Mouse (Mus musculus) layer of hippocampus, adult 11-12 months (tissue): ENCODE results near the gene Slc25a12.
A peak's percentile ranks its signal among the peaks of the same experiment; 100 is the strongest.

Experiments used
- DNase-seq: peaks from one replicate; pipeline ENCODE4 v3.0.0; 2022; ENCODE audit warnings: low spot score

The Slc25a12 gene

DNA sequence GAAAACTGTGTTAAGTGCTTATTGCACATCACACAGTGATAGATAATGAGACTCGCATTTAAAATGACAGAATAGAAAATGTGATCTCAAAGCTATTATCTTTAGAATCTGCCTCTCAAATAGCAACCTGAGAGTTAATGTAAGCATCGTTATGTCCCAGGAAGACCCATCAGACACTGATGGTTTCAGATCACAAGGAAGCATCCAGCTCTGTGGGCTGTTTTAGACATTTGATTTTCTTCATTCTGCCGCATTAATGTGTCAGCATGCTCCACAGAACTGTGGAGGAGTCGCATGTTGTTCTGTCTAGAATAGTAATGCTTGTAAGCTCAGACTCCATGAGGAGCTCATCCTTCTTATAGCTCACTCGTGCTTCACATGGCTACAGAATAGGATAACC lies 121.5 kb downstream of the Slc25a12 start:
- DNase-seq = no peak

DNA sequence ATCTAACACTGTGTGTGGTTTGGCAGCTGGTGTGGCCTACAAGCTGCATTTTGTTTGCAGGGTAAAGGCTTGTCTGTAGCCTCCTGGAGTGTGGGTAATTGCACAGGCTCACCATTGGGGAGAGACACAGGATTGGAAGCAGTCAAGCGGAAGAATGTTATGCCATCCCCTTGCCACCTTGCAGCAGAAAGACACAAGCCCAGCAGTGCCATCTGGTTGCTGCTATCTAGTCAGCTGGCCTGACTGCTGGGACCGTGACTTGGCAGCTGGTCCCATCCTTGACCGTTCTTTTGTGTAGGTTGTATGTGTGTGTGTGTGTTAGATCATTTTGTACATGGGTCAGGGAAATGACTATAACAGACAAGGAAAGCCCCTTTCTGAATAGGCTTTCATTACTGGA lies 122.1 kb downstream of the Slc25a12 start:
- peak; percentile 45 for DNase-seq

DNA sequence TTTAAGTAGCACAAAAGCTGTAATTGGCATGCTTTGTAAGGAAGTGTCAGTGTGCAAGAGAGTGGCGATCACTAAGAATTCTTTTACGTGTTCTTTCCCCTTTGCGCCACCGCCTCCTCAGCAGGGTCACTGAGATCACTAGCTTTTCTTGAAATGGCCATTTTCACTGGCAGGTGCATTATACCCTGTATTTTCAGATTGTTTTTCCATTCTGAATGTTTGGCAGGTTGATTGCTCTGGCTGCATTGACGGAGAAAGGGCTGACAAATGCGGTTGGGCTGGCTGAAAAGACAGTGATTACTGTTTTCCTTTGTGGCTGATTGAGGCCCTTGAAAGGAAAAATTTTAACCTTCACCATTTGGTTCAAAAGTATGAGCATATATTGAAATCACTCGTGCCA lies 122.7 kb downstream of the Slc25a12 start:
- DNase-seq = no peak

DNA sequence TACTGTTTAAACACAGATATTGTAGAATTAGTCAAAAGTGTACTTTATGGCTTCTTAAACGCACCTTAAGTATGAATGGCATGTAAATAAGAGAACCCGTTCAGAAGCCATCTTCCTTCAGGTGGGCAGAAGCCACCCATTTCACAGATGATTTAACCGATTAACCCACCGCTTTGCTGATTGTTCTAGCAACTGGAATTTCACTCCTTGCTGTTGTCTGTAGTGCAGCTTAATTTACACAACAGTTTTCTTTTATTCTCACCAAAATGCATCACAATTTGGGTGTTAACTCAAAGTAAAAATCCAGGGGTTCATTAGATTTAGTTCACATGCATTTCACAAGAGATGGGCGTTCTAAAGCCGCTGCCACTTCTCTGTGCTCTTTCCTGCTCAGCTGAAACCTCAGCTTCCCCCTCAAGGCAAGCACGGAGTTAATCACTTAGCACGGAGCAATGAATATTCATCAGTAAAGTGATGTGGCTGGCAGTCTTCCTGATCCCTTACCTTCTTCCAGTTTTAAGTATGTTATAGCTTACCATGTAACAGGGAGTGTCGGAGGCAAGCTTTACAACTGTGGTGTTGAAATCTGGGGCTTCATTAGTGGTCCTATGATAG lies 124.4 kb downstream of the Slc25a12 start:
- DNase-seq = no peak

DNA sequence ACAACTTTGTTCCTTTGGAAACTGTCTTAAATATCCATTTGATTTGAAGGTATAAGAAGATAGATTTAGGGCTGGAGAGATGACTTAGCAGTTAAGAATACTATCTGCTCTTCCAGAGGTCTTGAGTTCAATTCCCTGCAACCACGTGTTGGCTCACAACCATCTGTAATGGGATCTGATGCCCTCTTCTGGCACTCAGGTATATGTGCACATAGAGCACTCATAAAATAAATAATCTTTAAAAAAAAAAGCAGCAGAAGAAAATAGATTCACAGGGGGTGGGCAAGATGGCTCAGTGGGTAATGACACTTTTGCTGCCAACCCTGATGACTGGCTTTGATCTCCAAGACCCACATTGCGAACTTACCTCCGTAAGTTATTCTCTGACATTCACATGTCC lies 125.4 kb downstream of the Slc25a12 start:
- no peak for DNase-seq

DNA sequence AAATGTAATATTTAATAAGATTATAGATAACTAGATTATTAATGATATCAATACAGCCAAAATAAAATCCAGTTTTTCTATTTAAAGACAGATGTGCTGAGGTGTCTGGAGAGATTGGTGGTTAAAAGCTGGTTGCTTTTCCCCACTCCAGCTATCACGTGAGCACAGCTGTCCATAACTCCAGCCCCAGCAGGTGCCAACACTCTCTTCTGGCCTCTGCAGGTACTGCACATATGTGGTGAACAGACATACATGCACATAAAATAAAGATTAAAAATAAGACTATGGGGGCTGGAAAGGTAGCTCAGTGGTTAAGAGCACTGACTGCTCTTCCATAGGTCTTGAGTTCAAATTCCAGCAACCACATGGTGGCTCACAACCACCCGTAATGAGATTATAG lies 126.0 kb downstream of the Slc25a12 start:
- DNase-seq = no peak

DNA sequence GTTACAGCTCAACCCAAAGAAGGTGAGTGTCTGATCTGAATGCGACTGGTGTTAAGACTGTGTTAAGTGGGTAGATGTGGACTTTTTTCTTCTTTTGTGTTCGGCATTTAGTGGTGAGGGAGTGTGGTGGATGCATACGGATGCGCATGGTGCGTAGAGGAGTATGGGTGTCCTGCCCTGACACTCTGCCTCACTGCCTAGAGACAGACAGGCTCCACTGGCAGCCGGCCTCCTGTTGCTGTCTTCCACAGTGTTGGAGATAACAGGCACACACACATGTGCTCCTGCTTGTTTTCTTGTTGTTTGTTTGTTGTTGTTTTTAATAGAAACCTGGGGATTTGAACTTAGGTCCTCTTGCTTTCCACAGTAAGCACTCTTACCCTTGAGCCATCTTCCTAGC lies 131.5 kb downstream of the Slc25a12 start:
- no peak for DNase-seq

DNA sequence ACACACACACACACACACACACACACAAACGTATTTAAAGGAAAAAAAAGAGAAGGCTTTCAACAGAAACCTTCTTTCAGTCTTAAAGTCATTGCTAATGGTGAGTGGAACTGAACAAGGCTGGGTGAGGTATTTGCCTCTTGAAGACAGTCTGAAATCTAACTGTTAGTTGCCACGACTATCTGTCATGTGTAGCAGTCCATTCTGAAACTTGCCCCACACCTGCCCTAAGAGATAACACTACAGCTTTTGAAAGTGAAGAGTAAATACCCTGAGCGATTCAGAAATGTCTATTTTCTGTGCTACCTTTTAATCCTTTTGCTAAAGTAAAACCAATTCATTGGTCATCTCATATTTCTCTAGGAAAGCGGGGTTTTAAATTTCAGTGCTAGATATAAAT lies 132.1 kb downstream of the Slc25a12 start:
- DNase-seq = no peak

DNA sequence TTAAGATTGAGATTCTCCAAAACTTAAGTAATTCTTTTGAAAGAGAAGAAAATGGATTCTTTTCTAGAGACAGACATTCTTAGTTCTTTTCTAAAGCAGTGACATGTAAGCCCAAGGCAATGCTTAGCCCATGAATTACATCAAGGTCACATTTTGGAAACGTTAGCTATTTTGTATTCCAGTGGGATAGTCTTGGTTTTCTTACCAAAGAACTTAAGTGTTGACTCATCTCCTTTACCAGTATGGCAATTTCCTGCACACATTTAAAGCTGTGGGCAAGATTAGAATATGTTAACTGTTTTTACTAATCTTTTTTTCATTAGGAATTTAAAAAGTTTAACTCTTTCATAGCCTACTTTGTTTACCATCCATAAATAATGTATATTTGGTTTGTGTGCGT lies 134.6 kb downstream of the Slc25a12 start:
- DNase-seq = no peak

DNA sequence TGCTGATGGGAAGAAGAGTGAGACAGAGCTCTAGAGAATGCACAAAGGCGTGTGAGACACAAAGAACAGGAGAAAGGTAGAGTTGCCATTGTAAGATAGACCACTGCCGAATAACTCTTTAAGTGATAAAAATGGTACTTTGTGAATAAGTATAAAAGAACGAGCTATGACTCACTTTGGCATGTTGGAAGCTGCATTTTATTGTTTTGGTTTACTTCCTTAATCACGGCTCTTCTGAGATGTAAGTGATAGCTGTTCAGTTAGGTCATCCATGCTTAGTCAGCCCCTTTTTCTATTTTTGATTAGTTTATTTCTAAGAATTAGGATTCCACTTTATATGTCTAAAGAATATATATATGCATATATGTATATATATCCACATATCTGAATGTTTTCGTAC lies 135.6 kb downstream of the Slc25a12 start:
- DNase-seq = no peak

DNA sequence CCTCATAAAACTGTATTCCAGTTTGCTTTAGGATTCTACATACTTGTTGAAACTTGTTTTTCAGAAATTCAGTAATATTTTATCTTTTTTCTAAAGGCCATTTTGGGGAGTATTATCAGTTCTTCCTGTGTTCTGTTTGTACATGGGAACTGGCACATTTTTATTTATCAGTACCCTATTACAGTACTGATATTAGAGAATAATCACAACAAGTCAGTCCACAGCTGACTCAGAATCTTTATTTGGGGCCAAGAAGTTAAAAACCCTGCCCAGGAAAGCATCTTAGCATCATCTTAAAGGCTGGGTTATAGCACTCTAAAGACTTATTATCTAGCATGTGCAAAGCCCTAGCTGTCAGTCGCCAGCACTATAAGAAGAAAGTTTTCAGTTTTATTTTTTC lies 137.9 kb downstream of the Slc25a12 start:
- DNase-seq = no peak

DNA sequence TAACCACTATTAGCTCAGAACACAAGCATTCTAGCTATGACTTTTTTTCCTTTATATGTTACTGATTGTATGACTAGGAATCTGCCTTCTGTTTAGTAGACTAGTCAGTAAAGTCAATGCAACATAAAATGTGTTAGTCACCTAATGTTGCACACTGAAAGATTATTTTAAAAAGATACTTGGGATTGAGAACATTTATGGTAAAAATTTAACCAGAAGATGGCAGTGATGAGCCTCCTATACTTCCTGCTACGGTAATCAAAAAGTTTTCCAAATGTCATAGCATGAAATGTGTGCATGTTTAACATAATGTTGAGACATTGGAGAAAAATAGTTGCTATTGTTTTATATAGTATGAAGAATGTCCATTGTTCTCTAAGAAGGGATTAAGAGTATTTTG lies 140.2 kb downstream of the Slc25a12 start:
- no peak for DNase-seq
